Mouse (Mus musculus): Measurements from ENCODE around the gene Txndc8. TPM values are rescaled to one million over a fixed set of nuclear protein-coding genes. Genes with fewer than 3 reads are reported as not detected.

Gene Txndc8
- polyA plus RNA-seq, 1 experiment from 2014 or later, result not detected

DNA sequence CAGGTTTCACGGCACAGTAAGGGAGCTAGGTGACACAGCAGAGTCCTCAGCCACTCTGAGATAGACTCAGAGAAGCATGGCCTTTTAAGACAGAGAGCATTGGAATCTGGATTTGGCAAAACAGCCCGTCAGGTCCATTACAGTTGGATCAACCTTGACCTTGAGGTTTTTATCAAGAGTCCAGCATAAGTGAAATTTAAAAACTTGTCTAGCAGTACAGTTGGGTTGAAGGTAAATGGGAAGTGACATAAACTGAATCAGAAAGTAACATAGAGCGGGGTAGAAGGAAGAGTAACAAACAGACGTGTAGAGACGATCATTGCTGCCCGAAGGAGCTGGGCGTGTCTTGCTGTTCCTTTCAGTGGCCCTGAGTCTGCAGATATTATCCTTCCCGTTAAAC, 49.9 kb downstream of the Txndc8 start:
- DNase-seq (no peak), ATAC-seq (no peak)
- peaks cover 23% of the 10 kb centered on the region for H3K4me1 ChIP-seq (ENCODE audit: insufficient read depth)
- no peak overlapping the region for H3K9ac ChIP-seq (replicated peaks)
- no peak overlapping the region for H3K4me3 ChIP-seq (ENCODE audit: low read depth, low read length)
- H3K4me2 ChIP-seq (ENCODE audit: low read depth, low read length), result no peak overlapping the region
- H3K36me3 ChIP-seq (replicated peaks; ENCODE audit: insufficient read depth, low read length), result no peaks in the 10 kb centered on the region
- WGBS (ENCODE audit: insufficient replicate concordance), result 73% methylated on average over 8 of the region's 8 CpGs
- TF ChIP-seq EP300 (IDR thresholded peaks at IDR 0.05; ENCODE audit: low read depth) (no peak), CTCF (IDR thresholded peaks at IDR 0.05; ENCODE audit: low read depth) (no peak)
- H3K9me3 ChIP-seq (ENCODE audit: low read length), result no peaks in the 10 kb centered on the region
- H3K27ac ChIP-seq (ENCODE audit: low read depth), result no peak overlapping the region
- no peaks in the 10 kb centered on the region for H3K27me3 ChIP-seq (ENCODE audit: insufficient read depth, low read length)

DNA sequence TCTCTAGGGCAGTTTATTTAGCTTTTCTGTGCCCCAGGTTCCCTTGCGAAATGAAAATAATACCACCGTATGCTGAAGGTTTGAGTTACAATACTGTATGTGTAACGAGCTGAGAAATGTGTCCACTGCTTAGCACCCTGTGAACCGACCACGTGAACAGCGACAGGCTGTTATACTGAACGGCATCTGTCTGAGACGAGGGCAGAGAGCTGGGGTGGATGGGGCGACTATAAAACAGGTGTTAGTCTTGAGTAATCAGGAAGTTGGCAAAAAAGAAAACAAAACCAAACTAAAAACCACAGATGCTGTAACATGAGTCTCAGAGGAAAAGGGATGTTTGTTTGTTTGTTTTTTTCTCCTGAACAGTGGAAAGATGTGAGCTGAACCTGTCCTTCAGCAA, 50.8 kb downstream of the Txndc8 start:
- H3K9me3 ChIP-seq (ENCODE audit: low read length), result no peaks in the 10 kb centered on the region
- H3K4me3 ChIP-seq (ENCODE audit: low read depth, low read length), result no peak overlapping the region
- TF ChIP-seq CTCF (IDR thresholded peaks at IDR 0.05; ENCODE audit: low read depth), result no peak
- TF ChIP-seq EP300 (IDR thresholded peaks at IDR 0.05; ENCODE audit: low read depth), result no peak
- no peak for ATAC-seq
- no peaks in the 10 kb centered on the region for H3K36me3 ChIP-seq (replicated peaks; ENCODE audit: insufficient read depth, low read length)
- H3K27ac ChIP-seq (ENCODE audit: low read depth), result no peak overlapping the region
- peak overlapping the region; percentile 88 for H3K4me2 ChIP-seq (ENCODE audit: low read depth, low read length)
- no peak for DNase-seq
- 70% methylated on average over 9 of the region's 9 CpGs for WGBS (ENCODE audit: insufficient replicate concordance)
- no peak overlapping the region for H3K9ac ChIP-seq (replicated peaks)
- H3K27me3 ChIP-seq (ENCODE audit: insufficient read depth, low read length), result no peaks in the 10 kb centered on the region
- H3K4me1 ChIP-seq (ENCODE audit: insufficient read depth), result peaks cover 31% of the 10 kb centered on the region

DNA sequence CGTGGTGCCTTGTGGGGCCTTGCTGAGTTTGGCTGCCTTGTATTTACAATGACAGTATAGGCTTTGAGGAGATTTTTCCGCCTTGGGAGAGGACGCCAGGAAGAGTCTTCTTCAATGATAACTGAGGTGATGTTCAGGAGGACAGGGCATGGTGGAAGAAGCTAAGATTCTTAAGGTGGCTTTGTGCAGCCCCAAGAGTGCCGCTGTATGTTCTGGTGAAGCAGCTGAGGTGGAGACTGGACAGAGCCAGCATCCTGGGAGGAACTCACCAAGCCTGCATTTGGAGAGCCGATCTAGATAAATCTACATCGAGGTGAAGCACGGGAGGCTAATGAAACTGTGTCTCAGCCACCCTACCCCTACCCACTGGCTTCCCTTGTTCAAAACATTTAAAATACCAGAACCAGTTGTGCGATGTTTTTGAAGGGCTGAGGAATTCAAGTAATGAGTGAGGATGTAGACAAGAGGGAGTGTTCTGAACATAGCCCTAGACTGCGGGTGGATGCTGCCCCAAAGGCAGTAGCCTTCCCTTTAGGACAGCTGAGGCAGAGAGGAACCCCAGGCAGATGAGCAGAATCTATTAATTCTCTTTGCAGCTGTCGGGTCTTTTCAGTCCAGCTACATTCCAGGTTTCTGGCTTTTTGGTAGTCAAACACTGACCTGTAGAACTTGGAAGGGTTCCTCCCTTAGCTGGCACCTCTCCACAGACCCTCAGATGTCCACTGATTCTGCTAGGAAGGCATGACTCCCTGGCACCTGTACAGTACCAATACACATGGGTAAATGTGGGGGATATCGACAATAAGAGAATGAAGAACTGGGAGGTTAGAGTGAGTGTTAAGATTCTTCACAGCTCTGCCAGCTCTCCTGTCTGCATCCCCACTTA, 51.5 kb downstream of the Txndc8 start:
- Histone ChIP-seq H3K9me3 (ENCODE audit: low read length) (no peaks in the 10 kb centered on the region), H3K9ac (replicated peaks) (peak overlapping the region; percentile 78), H3K36me3 (replicated peaks; ENCODE audit: insufficient read depth, low read length) (no peaks in the 10 kb centered on the region), H3K4me1 (ENCODE audit: insufficient read depth) (peaks cover 33% of the 10 kb centered on the region), H3K4me3 (ENCODE audit: low read depth, low read length) (peak overlapping the region; percentile 68), H3K27ac (ENCODE audit: low read depth) (peak overlapping the region; percentile 98), H3K27me3 (ENCODE audit: insufficient read depth, low read length) (no peaks in the 10 kb centered on the region), H3K4me2 (ENCODE audit: low read depth, low read length) (peak overlapping the region; percentile 88)
- DNase-seq (no peak), ATAC-seq (no peak)
- 41% methylated on average over 11 of the region's 11 CpGs for WGBS (ENCODE audit: insufficient replicate concordance)
- TF ChIP-seq CTCF (IDR thresholded peaks at IDR 0.05; ENCODE audit: low read depth), result no peak
- TF ChIP-seq EP300 (IDR thresholded peaks at IDR 0.05; ENCODE audit: low read depth), result no peak

DNA sequence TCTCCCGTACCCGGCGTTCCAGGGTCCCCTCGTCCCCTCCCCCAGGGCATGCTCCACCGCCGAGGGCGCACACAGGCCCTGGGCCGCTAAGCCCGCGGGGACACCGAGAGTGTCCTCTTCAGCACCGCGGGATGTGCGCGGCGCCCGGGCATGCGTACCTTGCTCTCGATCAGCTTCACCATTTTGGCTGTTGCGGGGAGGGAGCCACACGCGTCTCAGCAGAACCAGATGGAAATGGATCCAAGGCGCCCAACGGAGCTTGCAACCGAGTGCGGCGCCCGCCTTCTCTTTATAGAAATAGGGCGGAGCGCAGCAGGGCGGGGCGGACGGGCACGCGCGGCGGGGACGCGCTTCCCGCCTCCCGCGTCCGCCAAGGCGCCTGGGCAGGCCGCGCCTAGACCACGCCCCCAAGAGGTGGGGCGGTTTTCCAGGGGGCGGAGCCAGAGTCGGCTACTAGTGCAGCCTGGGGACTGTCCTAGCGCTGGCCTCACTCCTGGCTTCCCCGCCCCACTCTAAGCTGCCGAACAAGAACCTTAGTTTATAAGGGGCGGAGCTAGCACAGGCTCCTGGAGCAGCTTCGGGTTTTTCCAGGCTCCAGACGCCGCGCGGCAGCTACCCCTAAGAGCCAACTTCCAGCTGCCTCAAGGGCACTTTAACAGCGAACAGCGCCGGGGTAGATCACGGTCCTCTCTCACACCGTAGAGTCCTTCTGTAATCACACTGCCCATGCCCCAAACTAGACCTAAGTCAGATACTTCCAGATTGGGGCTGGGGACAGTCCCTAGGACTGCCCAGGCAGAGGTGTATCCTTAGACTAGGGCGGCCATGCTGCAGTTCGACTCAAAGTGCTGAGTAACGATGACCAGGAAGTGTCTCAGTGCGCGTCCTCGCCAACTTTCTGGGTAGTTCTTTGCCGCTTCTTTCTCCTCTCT, 52.6 kb downstream of the Txndc8 start, which contains the start of gene Txn1:
Txn1 (minus strand) TSS at position 383 of the 932 bp plus-strand sequence.
- no peaks in the 10 kb centered on the region for H3K27me3 ChIP-seq (ENCODE audit: insufficient read depth, low read length)
- under 1% methylated on average over 70 of the region's 71 CpGs for WGBS (ENCODE audit: insufficient replicate concordance)
- H3K4me2 ChIP-seq (ENCODE audit: low read depth, low read length), result peak within 1 kb of the TSS; percentile 88
- peak; percentile 52; the same call in 1 of the 2 replicates for TF ChIP-seq EP300 (IDR thresholded peaks at IDR 0.05; ENCODE audit: low read depth)
- TF ChIP-seq CTCF (IDR thresholded peaks at IDR 0.05; ENCODE audit: low read depth), result no peak
- ATAC-seq (peak; percentile 93), DNase-seq (peak; percentile 100)
- peak within 1 kb of the TSS; percentile 68 for H3K4me3 ChIP-seq (ENCODE audit: low read depth, low read length)
- H3K36me3 ChIP-seq (replicated peaks; ENCODE audit: insufficient read depth, low read length), result peaks cover 5% of the 10 kb centered on the region
- peaks cover 42% of the 10 kb centered on the region for H3K4me1 ChIP-seq (ENCODE audit: insufficient read depth)
- H3K27ac ChIP-seq (ENCODE audit: low read depth), result peak within 1 kb of the TSS; percentile 98
- no peaks in the 10 kb centered on the region for H3K9me3 ChIP-seq (ENCODE audit: low read length)
- peak within 1 kb of the TSS; percentile 80 for H3K9ac ChIP-seq (replicated peaks)

DNA sequence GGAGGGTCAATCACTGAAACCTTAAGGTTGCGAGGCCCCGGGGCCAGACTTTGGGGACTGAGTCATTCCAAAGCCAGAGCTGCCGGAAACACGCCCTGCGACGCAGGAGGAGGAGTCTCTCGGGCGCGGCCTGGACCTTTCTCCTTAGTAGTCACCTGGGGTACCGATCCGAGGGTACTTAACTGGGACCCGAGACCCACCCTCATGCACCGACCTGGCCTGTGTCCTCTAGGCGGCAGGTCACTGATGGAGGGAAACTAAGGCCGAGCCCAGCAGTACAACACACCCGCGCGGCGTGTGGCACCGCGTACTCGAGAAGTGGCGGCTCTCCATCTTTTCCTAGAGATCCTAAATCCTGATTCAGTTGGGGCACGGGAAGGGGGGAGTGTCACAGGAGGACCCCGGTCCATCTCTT, 53.4 kb downstream of the Txndc8 start:
- WGBS (ENCODE audit: insufficient replicate concordance), result under 1% methylated on average over 25 of the region's 25 CpGs

More for the DNA sequence above, 53.4 kb downstream of the Txndc8 start:
- Histone ChIP-seq H3K27ac (ENCODE audit: low read depth) (peak overlapping the region; percentile 98), H3K9me3 (ENCODE audit: low read length) (0 out of 2 replicates have a peak, but pooled peaks cover 3% of the 10 kb centered on the region), H3K27me3 (ENCODE audit: insufficient read depth, low read length) (no peaks in the 10 kb centered on the region), H3K36me3 (replicated peaks; ENCODE audit: insufficient read depth, low read length) (peaks cover 13% of the 10 kb centered on the region), H3K4me3 (ENCODE audit: low read depth, low read length) (peak overlapping the region; percentile 68), H3K9ac (replicated peaks) (peak overlapping the region; percentile 80), H3K4me1 (ENCODE audit: insufficient read depth) (peaks cover 42% of the 10 kb centered on the region), H3K4me2 (ENCODE audit: low read depth, low read length) (peak overlapping the region; percentile 88)
- TF ChIP-seq CTCF (IDR thresholded peaks at IDR 0.05; ENCODE audit: low read depth), result no peak
- TF ChIP-seq EP300 (IDR thresholded peaks at IDR 0.05; ENCODE audit: low read depth), result no peak
- DNase-seq (peak; percentile 82), ATAC-seq (peak; percentile 24)
